Mouse (Mus musculus): ENCODE data around the gene Srrm1.

DNA sequence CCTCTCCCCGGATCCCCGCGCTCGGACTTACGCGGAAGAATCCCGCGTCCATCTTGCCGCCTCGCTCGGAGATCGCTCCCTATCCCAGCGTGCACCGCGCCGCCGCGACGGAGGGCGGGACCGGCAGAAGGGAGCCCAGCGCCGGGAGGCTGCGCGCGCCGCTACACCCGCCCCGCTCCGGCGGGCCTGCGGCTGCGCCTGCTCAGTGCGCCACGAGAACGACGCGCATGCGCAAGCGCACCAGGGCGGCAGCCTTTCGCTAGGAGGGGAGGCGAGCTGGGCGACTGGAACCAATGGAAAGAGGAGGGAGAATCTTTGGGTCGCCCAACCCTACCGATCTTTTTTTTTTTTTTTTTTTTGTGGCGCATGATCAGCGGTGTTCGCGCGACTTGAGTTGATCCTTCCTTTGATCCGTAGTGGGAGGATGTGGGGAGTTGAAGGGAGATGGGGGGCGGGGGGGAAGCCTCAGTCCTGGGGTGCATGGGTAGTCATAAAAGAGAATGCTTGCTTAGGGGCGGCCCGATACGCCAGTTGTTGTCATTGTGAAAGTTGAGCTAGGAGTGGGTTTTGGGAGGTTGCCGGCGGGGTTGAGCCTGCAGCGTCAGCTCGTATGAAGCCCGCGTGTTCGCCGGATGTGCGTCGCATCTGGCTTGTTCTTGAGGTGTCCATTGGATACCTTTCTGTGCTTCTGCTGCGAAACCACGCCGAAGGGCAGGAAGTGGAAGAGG is at the start of gene Srrm1:
- TF ChIP-seq POLR2A (IDR thresholded peaks at IDR 0.05; ENCODE audit: borderline replicate concordance, insufficient read depth, low read length), result peak; percentile 89
- TF ChIP-seq CTCF (IDR thresholded peaks at IDR 0.05; ENCODE audit: borderline replicate concordance, insufficient read depth, low read depth, low read length), result no peak

Data from cerebellum, adult 2 months (tissue).